Mouse (Mus musculus) midbrain, embryonic 10.5 days (tissue): ENCODE results near the gene Rem1. TPM values are rescaled to one million over a fixed set of nuclear protein-coding genes. Genes with fewer than 3 reads are reported as not detected.

Experiments used
- DNase-seq: peaks from one replicate; pipeline ENCODE4 v3.0.0-alpha.2; 2017; ENCODE audit warnings: low spot score
- H3K27ac ChIP-seq: fragments of 300-500 bp; sonication (generic); replicated peaks from 2 replicates; pipeline ENCODE4 v1.5.1; 2016; ENCODE audit warnings: mild to moderate bottlenecking
- H3K27me3 ChIP-seq: fragments of 300-500 bp; sonication (generic); 2 replicates; pipeline ENCODE4 v1.6.1; 2016; ENCODE audit warnings: low read depth, mild to moderate bottlenecking; ENCODE audit not compliant: poor library complexity, severe bottlenecking
- H3K36me3 ChIP-seq: fragments of 300-500 bp; sonication (generic); 2 replicates; pipeline ENCODE4 v1.6.1; 2016; ENCODE audit warnings: mild to moderate bottlenecking, moderate library complexity
- H3K4me1 ChIP-seq: fragments of 300-500 bp; sonication (generic); 2 replicates; pipeline ENCODE4 v1.6.1; 2016
- H3K4me3 ChIP-seq: fragments of 300-500 bp; sonication (generic); 2 replicates; pipeline ENCODE4 v1.5.1; 2016; ENCODE audit warnings: mild to moderate bottlenecking, moderate library complexity
- H3K9me3 ChIP-seq: fragments of 300-500 bp; sonication (generic); replicated peaks from 2 replicates; pipeline ENCODE4 v1.6.1; 2016; ENCODE audit warnings: mild to moderate bottlenecking
- WGBS: fragments of 180-500 bp; shearing (Covaris S2); methylation state at CpG from one replicate; pipeline ENCODE4 v1.1.7; 2016; 5-methylcytosine and 5-hydroxymethylcytosine counted together
- polyA plus RNA-seq: library from polyadenylated mRNA; unstranded; fragments of >200 nt; fragmentation: Nextera tagmentation; extraction: Ambion mirVana; gene quantifications from 2 replicates; pipeline ENCODE4 v1.2.1, GENCODE M21; 2016

The Rem1 gene
- polyA plus RNA-seq, 1 experiment from 2014 or later = 0.33 TPM

DNA sequence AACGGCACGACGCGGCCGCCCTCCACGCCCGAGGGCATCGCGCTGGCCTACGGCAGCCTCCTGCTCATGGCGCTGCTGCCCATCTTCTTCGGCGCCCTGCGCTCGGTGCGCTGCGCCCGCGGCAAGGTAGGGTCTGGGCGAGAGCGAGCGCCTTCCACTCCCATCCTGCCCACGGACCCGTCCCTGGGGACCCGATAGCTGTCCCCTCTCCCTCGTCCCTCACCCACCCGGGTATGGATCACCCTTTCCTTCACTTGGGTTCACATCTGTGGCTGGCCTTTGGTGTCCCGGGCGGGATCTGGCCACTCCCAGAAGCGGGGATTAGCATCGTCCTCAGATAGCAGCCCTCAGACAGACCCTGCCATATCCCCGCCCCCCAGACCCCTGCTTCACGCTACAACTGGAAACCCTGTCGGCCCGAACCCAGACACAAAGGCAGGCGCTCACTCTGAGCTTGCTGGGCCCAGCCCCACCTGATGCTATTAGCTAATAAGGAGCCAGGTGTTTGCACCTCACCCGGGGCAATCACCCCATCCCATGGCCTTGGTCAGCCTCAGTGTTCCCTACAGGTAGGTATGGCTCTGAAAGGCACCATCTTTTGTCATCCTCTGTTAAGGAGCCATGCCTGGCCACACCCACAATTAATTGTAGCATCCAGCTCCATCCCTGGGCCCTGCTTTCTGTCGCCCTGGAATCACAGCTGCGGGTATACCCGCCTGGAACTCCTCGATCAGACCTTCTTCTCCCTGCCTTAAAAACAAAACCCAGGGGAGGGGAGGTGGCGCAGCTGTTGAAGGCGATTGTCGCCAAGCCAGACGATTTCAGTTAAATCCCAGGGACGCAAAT lies 43.1 kb downstream of the Rem1 start:
- H3K36me3 ChIP-seq = peaks cover 37% of the 10 kb centered on the region

DNA sequence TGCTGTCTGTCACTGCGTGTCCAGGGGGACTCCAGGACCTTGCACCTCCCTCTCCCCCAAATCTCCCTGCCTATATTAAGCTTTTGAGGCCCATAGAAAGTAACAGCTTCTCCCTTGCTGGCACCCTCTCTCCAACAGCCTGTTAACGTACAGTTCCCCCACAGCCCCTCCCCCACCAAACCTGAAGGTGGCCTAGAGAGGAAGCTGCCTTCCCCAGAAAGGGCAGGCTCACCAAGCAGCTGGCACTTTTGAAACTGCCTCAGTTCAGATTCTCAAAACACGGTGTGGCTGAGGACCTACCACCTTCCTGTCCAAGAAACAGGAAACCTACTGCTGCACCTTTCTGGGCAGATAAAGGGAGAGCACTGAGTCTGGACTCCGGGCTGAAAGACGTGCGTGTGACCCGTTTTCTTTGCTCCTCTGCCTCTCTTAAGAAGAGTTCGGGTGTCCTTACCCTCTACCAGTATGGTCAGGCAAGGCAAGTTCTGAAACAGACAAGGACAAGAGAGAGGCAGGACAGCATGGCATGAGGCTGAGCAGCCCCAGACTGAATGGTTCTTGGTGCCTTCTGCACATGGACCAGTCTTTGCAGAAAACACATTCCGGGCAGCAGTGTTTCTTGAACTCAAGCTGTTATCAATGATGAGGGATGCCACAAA lies 44.4 kb downstream of the Rem1 start:
- H3K4me3 ChIP-seq = peak overlapping the region; percentile 99
- 66% methylated on average over 9 of the region's 9 CpGs for WGBS
- peaks cover 37% of the 10 kb centered on the region for H3K4me1 ChIP-seq
- H3K9me3 ChIP-seq = no peaks in the 10 kb centered on the region
- no peak for DNase-seq
- peaks cover 49% of the 10 kb centered on the region for H3K36me3 ChIP-seq
- peak overlapping the region; percentile 98 for H3K27ac ChIP-seq
- H3K27me3 ChIP-seq = no peaks in the 10 kb centered on the region

More for the DNA sequence above, 43.1 kb downstream of the Rem1 start:
- peak; percentile 78 for DNase-seq
- Histone ChIP-seq H3K27me3 (no peaks in the 10 kb centered on the region), H3K4me1 (peaks cover 37% of the 10 kb centered on the region), H3K9me3 (no peaks in the 10 kb centered on the region), H3K27ac (peak overlapping the region; percentile 98), H3K4me3 (peak overlapping the region; percentile 99)
- under 1% methylated on average over 46 of the region's 46 CpGs for WGBS

DNA sequence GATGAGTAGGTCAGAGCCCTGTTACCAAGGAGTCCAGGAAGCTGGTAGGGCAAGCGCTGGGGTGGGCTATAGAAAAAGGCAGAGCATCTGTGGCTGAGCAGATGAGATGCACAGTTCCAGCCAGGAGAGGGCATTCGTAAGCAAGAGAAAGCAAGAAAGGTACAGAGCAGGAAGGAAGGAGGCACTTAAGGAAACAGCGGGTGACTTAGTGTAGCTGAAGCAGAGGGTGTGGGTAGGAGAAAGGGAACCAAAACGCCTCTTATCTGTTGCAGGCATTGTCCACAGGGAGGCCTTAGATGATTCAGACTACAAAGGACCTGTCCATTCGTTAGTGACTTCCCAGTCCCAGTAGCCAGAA lies 44.9 kb downstream of the Rem1 start:
- Histone ChIP-seq H3K4me3 (peak overlapping the region; percentile 99), H3K36me3 (peaks cover 54% of the 10 kb centered on the region), H3K27ac (peak overlapping the region; percentile 98), H3K27me3 (no peaks in the 10 kb centered on the region), H3K9me3 (no peaks in the 10 kb centered on the region), H3K4me1 (peaks cover 37% of the 10 kb centered on the region)
- DNase-seq = peak; percentile 35
- WGBS = 56% methylated on average over 5 of the region's 5 CpGs

DNA sequence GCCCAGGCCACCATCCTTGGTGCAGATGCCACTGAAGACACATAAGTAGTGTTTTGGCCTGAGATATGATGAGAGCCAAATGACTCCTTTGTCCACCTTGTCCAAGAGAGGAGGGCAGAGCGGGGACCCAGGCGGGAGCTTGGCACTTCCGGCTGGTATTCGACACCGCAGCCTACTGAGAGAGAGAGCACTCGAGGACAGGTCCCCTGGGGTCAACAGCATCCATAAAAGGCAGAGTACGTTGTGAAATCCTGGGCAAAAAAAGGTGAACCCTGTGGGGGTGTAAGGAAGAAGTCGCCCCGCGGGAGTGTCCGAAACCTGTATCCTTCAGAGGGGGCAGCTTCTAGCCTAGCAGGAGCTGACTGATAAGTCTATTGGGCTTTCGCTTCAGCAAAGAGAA lies 45.4 kb downstream of the Rem1 start:
- Histone ChIP-seq H3K4me1 (peaks cover 37% of the 10 kb centered on the region), H3K36me3 (peaks cover 60% of the 10 kb centered on the region), H3K9me3 (no peaks in the 10 kb centered on the region), H3K27me3 (no peaks in the 10 kb centered on the region), H3K27ac (peak overlapping the region; percentile 98; the same call in 1 of the 2 replicates), H3K4me3 (peak overlapping the region; percentile 99; the same call in 1 of the 2 replicates)
- DNase-seq = no peak
- WGBS = 93% methylated on average over 12 of the region's 12 CpGs

DNA sequence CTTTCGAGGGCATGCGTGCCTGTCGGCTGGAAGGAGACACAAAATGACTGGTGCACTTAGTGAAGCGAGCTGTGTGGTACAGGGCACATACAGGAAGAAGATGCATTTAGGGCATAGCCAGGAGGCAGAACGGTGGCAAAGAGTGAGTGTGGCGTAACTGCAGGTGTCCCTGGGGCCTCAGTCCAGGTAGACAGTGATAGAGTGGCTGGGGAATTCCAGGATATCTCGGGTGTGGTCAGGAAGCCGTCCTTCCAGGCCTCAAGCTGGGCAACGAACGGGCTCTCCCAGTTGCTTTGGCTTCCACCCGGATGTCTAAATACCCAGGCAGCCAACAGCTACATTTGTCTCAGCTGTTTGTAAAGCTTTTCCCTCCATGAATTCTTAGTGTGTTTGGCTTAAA lies 47.4 kb downstream of the Rem1 start:
- whole genome bisulfite sequencing = 92% methylated on average over 11 of the region's 11 CpGs
- H3K36me3 ChIP-seq = peaks cover 79% of the 10 kb centered on the region
- no peak overlapping the region for H3K27ac ChIP-seq
- H3K27me3 ChIP-seq = no peaks in the 10 kb centered on the region
- H3K4me3 ChIP-seq = no peak overlapping the region
- H3K9me3 ChIP-seq = no peaks in the 10 kb centered on the region
- peaks cover 37% of the 10 kb centered on the region for H3K4me1 ChIP-seq
- no peak for DNase-seq

DNA sequence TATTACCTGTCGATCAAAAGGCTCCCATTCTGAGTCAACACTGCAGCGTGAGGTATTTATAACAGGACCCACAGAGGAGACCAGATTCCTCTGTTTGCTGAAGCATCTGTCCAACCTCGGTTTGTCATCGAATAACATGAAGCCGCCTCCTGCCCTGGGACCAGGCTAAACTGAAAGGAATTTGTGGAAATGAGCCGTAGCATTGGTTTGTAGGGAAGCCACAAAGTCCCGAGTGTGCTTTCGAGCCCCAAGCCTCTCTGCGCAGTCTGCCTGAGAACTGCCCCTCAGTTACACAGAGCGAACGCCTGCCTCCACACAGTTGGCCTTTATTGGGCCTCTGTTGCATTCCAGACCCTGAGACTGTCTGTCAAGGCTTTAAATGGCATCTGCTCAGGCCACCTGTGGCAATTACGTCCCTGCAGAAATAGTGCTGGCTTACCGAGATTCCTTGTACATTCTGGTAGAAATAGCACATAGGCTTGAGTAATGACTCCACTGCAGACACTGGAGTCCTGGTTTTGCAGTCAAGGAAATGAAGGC lies 48.6 kb downstream of the Rem1 start:
- 93% methylated on average over 13 of the region's 13 CpGs for WGBS

DNA sequence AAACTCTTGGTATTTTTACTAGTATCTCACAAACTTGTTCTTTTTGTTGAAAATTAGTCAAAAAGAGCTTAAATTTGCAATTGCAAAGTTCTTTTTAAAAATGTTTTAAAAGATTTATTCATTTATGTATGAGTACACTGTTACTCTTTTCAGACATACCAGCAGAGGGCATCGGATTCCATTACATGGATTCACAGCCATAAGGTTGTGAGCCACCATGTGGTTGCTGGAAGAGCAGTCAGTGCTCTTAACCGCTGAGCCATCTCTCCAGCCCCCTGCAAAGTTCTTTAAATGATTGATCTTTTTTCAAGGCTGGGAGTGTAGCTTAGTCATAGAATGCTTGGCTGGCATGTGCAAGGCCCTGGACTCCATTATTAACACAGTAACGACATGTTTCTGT lies 51.6 kb downstream of the Rem1 start:
- no peak overlapping the region for H3K27ac ChIP-seq
- H3K4me3 ChIP-seq = no peak overlapping the region
- H3K9me3 ChIP-seq = no peaks in the 10 kb centered on the region
- no peaks in the 10 kb centered on the region for H3K27me3 ChIP-seq
- 68% methylated on average over 3 of the region's 3 CpGs for WGBS
- H3K36me3 ChIP-seq = peaks cover 96% of the 10 kb centered on the region
- no peak for DNase-seq
- H3K4me1 ChIP-seq = 0 out of 2 replicates have a peak, but pooled peaks cover under 1% of the 10 kb centered on the region

More for the DNA sequence above, 48.6 kb downstream of the Rem1 start:
- Histone ChIP-seq H3K27me3 (no peaks in the 10 kb centered on the region), H3K27ac (no peak overlapping the region), H3K4me3 (no peak overlapping the region), H3K36me3 (peaks cover 91% of the 10 kb centered on the region), H3K9me3 (no peaks in the 10 kb centered on the region), H3K4me1 (peaks cover 29% of the 10 kb centered on the region)
- no peak for DNase-seq

DNA sequence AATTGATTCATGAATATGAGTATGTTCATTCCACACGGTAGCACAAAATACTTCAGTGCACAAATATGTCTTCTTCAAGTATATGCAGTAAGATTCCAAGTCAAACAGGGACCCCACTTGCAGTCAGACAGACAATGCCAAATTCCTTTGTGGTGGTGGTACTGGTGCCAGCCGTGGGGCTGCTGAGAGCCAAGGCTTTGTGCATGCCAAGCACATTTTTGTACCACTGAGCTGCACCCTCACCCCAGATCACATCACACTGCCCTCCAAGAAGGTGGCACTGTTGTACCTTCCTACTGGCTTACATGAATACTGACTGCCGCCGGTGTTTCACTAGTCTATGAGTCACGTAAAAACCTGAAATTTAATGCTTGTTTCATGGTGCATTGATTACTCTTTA lies 52.2 kb downstream of the Rem1 start:
- DNase-seq = no peak
- Histone ChIP-seq H3K9me3 (no peaks in the 10 kb centered on the region), H3K4me3 (no peak overlapping the region), H3K27ac (no peak overlapping the region), H3K36me3 (peaks cover 100% of the 10 kb centered on the region), H3K27me3 (no peaks in the 10 kb centered on the region), H3K4me1 (no peaks in the 10 kb centered on the region)
- WGBS = 95% methylated on average over 5 of the region's 5 CpGs

DNA sequence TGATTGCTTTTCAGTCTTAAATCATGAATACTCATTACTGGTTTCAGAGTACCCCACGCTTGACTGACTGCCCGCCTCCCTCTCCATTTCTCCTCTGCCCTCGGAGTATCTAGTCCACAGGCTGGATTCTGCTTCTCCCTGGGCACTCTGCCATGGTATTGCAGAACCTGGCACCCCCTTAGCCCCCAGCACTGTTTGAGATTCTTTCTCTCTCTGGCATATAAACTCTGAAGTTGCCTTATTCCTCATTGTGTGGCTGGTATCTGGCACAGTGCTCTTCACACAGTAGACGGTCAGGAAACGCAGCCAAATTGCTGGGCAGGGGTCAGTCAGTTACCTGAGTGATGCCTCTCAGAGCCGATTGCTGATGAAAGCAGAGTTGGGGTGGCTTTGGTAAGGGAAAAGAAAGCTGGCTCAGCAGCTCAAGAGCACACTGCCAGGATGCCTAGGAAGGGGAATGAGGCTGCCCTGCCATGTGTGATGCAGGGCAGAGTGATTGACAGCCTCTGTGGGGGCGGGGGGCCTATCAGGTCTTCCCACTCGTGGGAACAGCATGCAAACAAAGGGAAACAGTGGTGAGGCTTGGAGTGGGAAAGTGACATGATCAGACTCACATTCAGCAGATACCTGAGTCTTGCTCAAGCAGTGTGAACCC lies 53.1 kb downstream of the Rem1 start:
- no peaks in the 10 kb centered on the region for H3K4me1 ChIP-seq
- DNase-seq = no peak
- no peaks in the 10 kb centered on the region for H3K9me3 ChIP-seq
- WGBS = 86% methylated on average over 8 of the region's 8 CpGs
- no peak overlapping the region for H3K4me3 ChIP-seq
- peaks cover 100% of the 10 kb centered on the region for H3K36me3 ChIP-seq
- H3K27me3 ChIP-seq = no peaks in the 10 kb centered on the region
- no peak overlapping the region for H3K27ac ChIP-seq

DNA sequence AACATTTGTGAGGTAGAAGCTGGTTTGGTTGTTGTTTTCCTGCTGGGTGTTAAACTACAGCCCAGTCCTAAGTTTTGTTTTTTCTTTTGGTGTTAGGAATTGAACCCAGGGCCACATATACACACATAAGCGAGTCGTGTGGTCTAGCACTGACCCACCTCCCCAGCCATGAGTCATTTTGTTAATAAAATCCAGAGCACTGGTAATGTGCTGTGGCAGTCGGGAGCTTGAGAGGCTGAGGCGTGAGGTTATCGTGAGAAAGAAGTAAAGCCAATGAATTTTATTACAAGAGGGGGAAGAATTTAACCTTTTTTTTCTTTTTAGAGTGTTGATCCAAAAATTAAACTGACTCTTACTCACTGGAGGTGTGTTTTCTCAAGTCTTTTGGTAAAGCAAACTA lies 56.3 kb downstream of the Rem1 start:
- Histone ChIP-seq H3K27me3 (no peaks in the 10 kb centered on the region), H3K36me3 (peaks cover 100% of the 10 kb centered on the region), H3K4me3 (no peak overlapping the region), H3K9me3 (peaks cover 10% of the 10 kb centered on the region; the same call in 1 of the 2 replicates), H3K27ac (no peak overlapping the region), H3K4me1 (peaks cover 11% of the 10 kb centered on the region)
- 92% methylated on average over 5 of the region's 5 CpGs for WGBS
- DNase-seq = no peak
